Mouse (Mus musculus) embryonic stem cell, embryonic (primary cell): ENCODE measurements at regions not wholly inside any gene's neighbourhood (a gene's known extent, or its start where the extent isn't known, plus 50 kb on each side); places are given as distances from the start of the nearest gene placed in this dataset.

Source experiments
- CTCF ChIA-PET, 4 experiments: fragments of 300-600 bp in 2 of 4; fragments of 350-600 bp in 2 of 4; sonication (Branson Sonifier 250); formaldehyde crosslinking; loops; one replicate each; lab custom pipeline; 2022; ENCODE audit warnings: inconsistent platforms in 2 of 4; lab: Charles Lee
- POLR2A ChIA-PET, 4 experiments: fragments of 300-600 bp in 2 of 4; fragments of 350-600 bp in 2 of 4; sonication (Branson Sonifier 250); formaldehyde crosslinking; loops; one replicate each; lab custom pipeline; 2022; ENCODE audit warnings: antibody characterized with exemption in 4 of 4, inconsistent platforms in 1 of 4; lab: Charles Lee

DNA sequence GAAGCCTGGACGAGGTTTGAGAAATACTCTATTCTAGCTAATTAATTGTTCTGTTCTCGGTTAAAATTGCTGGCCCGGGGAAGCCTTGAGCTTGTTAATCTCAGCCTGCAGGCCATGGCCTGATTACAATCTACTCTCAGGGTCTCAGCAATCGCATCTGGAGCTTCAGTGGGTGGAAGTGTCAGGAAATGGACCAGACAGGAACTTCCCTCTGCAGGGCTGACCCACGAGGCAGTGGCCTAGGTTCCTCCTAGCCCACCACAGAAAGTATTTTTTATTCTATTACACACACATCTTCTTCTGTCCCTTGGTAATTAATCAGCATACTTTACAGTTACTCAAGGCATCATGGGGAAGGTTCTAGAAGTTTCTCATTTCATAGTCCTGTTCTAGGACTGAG, 61.3 kb upstream of the Slc45a1 start:
- POLR2A ChIA-PET = no interaction called here
- CTCF ChIA-PET = no interaction called here

DNA sequence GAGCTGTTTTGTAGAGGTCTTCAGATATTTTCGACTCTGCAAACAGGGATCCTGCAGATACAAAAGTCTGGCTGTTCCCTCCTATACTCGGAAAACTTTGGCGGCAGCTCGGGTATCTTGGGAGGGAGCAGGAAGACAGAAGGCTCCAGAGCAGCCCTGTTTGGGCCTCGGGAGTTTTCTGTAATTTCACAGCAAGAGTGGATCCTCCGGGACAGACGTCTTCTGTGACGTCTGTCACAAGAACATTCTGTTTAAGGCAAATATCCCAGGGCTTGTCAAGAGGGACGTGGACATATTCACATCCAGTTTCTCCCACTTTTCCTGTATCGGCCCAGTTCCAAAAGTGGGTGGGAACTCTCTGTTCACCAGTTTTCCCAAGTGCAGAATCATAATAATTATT, 60.9 kb upstream of the Slc45a1 start:
- ChIA-PET CTCF (no interaction called here), POLR2A (no interaction called here)

DNA sequence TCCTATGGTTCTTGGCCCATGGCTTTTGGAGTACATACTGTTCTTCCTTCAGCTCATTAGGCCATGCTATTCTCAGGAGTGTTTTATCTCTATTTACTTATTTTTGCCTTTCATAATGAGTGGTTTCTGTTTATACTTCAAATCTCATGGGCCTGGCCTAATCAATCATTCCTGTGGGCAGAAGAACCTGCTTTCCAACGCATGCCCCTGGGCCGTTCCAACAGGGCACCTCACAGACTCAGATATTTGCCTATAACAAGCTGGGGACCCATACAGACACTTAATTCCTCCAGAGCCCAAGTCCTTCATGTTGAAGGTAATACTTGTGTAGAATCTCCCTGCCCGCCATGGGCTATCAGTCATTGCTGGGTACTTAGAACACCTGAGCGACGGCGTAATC, 59.7 kb upstream of the Slc45a1 start:
- POLR2A ChIA-PET = interaction anchor here in 2 of 4 experiments (0.6 to 1.0 kb wide), 2 partner anchors 8 to 130 kb away, joined by 3 read pairs; no protein-coding TSS in a partner anchor

DNA sequence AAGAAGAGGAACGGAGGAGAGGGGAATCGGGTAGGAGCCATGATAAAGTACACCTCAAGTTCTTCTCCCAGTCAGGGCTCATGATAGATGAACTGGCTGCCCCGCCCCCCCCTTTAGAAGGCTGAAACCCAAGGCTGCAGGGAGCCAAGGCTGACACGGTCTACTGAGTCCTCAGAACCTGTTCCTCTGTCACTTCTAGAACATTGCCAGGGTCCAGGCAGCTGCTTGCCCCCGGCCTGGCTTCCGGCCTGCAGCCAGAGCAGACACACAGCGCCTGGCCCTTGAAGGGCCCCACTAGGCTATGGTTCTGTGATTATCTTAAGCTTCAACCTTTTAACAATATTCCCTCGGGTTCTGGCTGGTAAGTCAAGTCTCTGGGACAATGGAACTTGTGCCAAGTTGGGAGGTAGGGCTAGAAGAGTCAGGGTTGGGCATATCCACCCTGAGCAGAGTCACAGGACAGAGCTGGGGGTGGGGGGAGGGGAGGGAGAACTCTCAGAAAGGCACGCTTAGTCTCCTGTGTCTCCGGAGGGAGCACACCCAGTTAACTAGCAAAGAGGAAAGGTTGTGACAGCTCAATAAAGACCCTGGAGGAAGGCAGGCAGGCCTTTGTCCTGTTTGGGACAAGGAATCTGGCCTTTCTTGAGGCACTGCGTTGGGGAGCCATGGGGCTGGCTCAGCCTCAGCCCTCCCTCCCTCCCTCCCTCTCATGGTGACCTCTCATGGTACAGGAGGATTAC, 57.6 kb upstream of the Slc45a1 start:
- ChIA-PET CTCF (interaction anchor here in 3 of 4 experiments (0.5 to 0.9 kb wide), 4 partner anchors 28 to 637 kb away, joined by 3 to 6 read pairs (median 4); no protein-coding TSS in a partner anchor), POLR2A (interaction anchor here in 2 of 4 experiments (0.7 to 1.0 kb wide), 2 partner anchors 10 to 11 kb away, joined by 3 read pairs; no protein-coding TSS in a partner anchor)

More for the DNA sequence above, 59.7 kb upstream of the Slc45a1 start:
- CTCF ChIA-PET = interaction anchor here in 2 of 4 experiments (0.8 to 1.2 kb wide), 3 partner anchors 38 to 47 kb away, joined by 3 to 6 read pairs (median 5); no protein-coding TSS in a partner anchor

DNA sequence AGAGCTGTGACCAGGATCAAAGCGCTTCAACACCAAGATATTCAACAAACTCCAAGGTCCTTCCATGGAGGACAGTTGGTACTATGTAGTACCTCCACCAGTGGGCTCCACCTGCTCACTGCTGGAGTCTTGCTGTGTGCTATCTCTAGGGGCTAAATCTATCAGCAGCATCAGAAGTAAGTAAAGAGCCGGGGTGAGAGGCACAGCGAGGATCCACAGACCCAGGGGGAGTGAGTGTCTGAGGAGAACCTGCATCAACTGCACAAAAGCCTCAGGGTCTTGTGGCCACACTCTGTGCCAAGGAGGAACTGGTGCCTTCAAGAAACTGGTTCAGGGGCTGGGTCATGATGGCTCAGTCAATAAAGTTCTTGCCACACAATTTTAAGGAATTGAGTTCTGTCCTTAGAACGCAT, 56.6 kb upstream of the Slc45a1 start:
- ChIA-PET POLR2A (no interaction called here), CTCF (interaction anchor here in 1 of 4 experiments (0.8 kb wide), 1 partner anchor 193 kb away, joined by 3 read pairs; no protein-coding TSS in a partner anchor)

DNA sequence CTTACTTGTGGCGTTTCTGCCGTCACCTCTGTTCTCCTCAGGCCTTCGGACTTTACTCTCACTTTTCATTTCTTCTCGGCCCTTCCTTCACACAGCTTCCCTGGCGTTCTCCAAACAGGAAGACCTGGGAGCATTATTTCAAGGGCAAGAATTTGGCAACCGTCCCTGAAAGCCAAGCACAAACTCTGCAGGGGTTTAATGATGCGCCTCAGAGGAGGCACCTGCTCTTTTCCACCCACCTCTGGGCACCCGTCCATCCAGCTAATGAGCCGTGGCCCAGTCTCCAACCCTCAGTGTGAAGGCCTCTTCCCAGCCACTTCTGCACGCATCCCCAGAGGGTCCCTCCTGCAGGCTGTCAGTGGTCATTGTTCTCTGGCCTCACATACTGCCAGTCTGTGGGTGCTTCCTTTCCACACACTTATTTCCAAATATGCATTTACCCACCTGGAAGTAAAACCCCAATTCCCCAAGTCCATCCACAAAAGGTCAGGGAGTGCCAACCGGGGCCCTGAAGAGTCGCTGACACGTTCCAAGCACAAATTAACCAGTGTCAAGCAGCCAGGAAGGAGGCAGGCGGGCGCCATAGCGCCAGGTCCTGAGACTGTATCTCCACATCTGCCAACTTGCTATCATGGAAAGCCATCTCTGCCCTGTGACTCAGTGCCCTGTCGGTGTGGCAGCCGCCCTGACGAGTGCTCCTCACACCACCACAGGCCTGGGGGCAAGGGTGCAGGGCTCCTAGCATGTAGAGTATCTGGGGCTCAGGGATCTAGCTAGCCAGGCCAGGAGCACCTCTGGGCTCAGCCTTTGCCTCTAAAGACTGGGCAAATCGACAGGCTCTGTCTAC, 56.0 kb upstream of the Slc45a1 start:
- POLR2A ChIA-PET = interaction anchor here in 2 of 4 experiments (1.2 to 1.5 kb wide), 4 partner anchors 10 to 37 kb away, joined by 3 to 4 read pairs (median 3); no protein-coding TSS in a partner anchor
- CTCF ChIA-PET = interaction anchor here in 2 of 4 experiments (0.8 to 1.1 kb wide), 2 partner anchors 142 to 194 kb away, joined by 3 read pairs; no protein-coding TSS in a partner anchor

DNA sequence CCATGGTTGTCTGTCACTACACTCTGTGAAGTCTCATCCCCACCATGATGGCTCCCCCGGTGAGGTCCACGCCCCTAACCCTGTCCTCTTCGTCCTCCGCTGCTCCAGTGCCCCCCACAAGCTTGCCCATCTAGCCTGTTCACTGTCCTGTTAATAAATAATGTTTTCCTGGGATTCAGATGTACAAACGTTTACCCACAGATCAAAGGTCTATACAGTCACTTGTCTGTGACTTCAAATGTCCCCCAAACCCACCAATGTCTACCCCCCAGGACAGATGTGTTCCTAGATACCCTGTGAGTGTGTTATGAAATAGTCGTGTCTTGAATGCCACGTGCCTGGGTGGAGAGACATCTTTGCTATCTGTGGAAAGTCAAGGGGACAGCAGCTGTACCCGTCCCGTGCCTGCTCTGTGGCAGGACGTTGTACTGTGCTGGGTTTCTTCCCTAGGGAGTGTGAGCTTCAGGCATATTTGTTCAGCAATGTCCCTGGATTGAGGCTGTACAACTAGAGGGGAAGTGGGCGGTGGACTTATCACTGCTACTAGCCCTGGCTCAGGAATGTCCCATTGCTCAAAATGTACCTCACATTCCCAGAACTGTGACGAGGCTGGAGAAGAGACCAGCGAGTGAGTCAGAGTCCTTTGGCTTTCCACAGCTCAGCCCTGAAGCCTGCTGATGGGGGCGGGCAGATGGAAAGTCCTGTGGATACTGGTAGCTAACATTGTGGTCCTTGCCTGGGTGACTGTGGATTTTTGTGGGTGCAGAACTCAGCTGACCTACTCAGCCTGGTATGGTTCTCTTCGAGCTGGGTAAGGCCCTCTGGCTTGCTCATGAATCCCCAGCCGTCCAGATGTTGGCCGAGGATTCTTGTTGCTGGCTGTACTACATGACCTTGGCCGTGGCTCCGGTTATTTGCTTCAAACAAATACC, 55.1 kb upstream of the Slc45a1 start:
- CTCF ChIA-PET = interaction anchor here in 1 of 4 experiments (0.9 to 1.5 kb wide), 3 partner anchors 12 to 143 kb away, joined by 3 to 5 read pairs (median 4); no protein-coding TSS in a partner anchor
- POLR2A ChIA-PET = interaction anchor here in 3 of 4 experiments (0.6 to 1.5 kb wide), 6 partner anchors 11 to 133 kb away, joined by 3 to 4 read pairs (median 3); no protein-coding TSS in a partner anchor

DNA sequence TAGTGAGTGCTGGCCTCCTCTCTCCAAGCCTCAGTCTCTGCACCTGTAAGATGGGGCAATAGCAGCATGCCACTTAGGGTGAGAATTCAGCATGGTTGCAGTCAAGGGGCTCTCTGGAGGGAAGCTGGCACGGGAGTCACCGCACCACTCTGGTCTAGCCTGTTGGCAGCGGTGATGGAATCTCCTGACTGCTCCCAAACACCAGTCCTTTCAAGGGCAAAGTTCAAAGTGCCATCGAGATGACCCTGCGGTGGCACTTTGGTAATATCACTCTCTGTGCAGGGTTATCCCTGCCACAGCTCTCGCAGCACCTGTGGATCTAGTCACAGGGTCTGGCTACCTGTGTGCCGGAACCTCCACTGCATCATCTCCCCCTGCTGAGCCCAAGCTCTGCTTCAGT, 54.3 kb upstream of the Slc45a1 start:
- POLR2A ChIA-PET = interaction anchor here in 2 of 4 experiments (0.6 to 1.5 kb wide), 5 partner anchors 11 to 132 kb away, joined by 3 to 4 read pairs (median 3); no protein-coding TSS in a partner anchor
- CTCF ChIA-PET = interaction anchor here in 2 of 4 experiments (1.4 to 1.5 kb wide), 2 partner anchors 42 to 45 kb away, joined by 3 to 5 read pairs; no protein-coding TSS in a partner anchor

DNA sequence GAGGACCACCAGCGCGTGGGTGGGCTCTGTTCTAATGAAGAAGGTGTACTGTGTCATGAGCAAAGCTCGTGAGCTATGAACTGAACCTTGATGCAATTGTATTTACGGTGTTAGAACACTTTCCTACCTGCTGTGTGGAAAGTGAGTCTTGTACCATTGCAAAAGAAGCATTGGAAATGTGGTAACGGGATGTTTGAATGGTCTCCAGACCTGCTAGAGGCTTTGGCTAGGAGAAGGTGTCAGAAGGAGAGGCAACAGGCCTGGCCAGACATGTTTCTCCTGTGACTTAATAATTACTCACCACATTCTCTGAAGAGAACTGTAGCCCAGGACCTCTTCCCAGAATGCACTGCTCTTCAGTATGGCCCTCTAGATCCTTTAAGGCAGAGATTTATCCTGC, 51.3 kb upstream of the Slc45a1 start:
- CTCF ChIA-PET = interaction anchor here in 1 of 4 experiments (0.6 kb wide), 1 partner anchor 118 kb away, joined by 3 read pairs; no protein-coding TSS in a partner anchor
- POLR2A ChIA-PET = no interaction called here
